Mouse (Mus musculus) left cerebral cortex, adult 18-20 months (tissue): Measurements from ENCODE around the gene Pax6. TPM values are rescaled to one million over a fixed set of nuclear protein-coding genes. Genes with fewer than 3 reads are reported as not detected.
A peak's percentile ranks its signal among the peaks of the same experiment; 100 is the strongest.

ENCODE experiments used
- DNase-seq, 2 experiments: peaks; one replicate each; pipeline ENCODE4 v3.0.0; 2021 to 2022; ENCODE audit warnings: low spot score in 2 of 2, mixed read lengths in 1 of 2
- total RNA-seq, 2 experiments: library from RNA; stranded (reverse); gene quantifications; 2 replicates each; pipeline ENCODE4 v1.2.3; 2021

Gene Pax6
- total RNA-seq, 2 experiments from 2014 or later: 8.8 to 10.3 TPM

GRCm38 (mm10) chr2:105715409-105716115 is 46.9 kb downstream of the Pax6 start:
- DNase-seq: no peak

GRCm38 (mm10) chr2:105726657-105727056 is 58.0 kb downstream of the Pax6 start:
- DNase-seq: no peak

GRCm38 (mm10) chr2:105730704-105731103 is 62.0 kb downstream of the Pax6 start:
- peak in 1 of 2 experiments; percentile 9 for DNase-seq

GRCm38 (mm10) chr2:105736166-105736565 is 67.5 kb downstream of the Pax6 start:
- no peak for DNase-seq

GRCm38 (mm10) chr2:105746896-105747295 is 78.2 kb downstream of the Pax6 start:
- DNase-seq: no peak

Other genes with a start within 250 kb of the Pax6 start
- gene Elp4, start 235.7 kb downstream of the Pax6 start, total RNA-seq: 10 to 100 TPM; 18.5 to 22.5 TPM
- 10 to 100 TPM; 26.7 to 30.3 TPM for gene Immp1l, start 235.7 kb downstream of the Pax6 start, total RNA-seq